Mouse (Mus musculus): ENCODE results near the gene Rfx8.

DNA sequence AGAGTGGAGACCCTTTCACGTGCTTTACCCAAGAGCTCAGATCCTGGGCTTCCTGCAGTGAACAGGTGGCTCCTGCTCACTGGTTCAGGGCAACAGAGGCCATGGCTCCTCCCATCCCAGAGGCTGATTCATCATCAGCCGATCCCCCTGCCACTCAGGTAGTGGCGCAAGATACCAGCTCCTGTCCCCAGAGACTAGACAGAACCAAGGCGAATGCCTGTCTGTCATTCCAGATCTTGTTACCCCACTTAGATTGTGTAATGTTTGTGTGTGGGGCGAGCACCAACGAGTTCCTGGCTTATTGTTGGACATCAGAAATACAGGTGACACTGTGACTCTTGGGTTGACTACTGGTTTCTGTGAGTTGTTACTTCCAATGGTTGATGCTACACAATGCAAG, 9.1 kb upstream of the Rfx8 start:
- no peak for TF ChIP-seq CTCF (IDR thresholded peaks at IDR 0.05; ENCODE audit: control insufficient read depth, insufficient read depth, insufficient replicate concordance, low read depth, low read length)
- TF ChIP-seq POLR2A (IDR thresholded peaks at IDR 0.05; ENCODE audit: control insufficient read depth, low read depth, low read length): no peak

Measured in testis, adult 2 months (tissue).